Mouse (Mus musculus): Measurements from ENCODE around the gene Ksr1.
A peak's percentile ranks its signal among the peaks of the same experiment; 100 is the strongest.

Ksr1 gene

GRCm38 (mm10) chr11:79044798-79045197 lies 101.4 kb downstream of the Ksr1 start:
- DNase-seq (ENCODE audit: low spot score in 2 of 2) = no peak

GRCm38 (mm10) chr11:79041908-79042430 lies 104.2 kb downstream of the Ksr1 start:
- peak in 1 of 2 experiments; percentile 38 for DNase-seq (ENCODE audit: low spot score in 2 of 2)

- no peak for DNase-seq (ENCODE audit: low spot score in 2 of 2)
These were observed 106.7 kb downstream of the Ksr1 start for GRCm38 (mm10) chr11:79039488-79039887.

GRCm38 (mm10) chr11:79037555-79037954 lies 108.7 kb downstream of the Ksr1 start:
- DNase-seq (ENCODE audit: low spot score in 2 of 2) = no peak

GRCm38 (mm10) chr11:79036324-79036723 lies 109.9 kb downstream of the Ksr1 start:
- DNase-seq (ENCODE audit: low spot score in 2 of 2) = no peak

GRCm38 (mm10) chr11:79033636-79034035 lies 112.6 kb downstream of the Ksr1 start:
- DNase-seq (ENCODE audit: low spot score in 2 of 2) = no peak

GRCm38 (mm10) chr11:79033021-79033420 lies 113.2 kb downstream of the Ksr1 start:
- DNase-seq (ENCODE audit: low spot score in 2 of 2) = no peak

GRCm38 (mm10) chr11:79031452-79031746 lies 114.8 kb downstream of the Ksr1 start:
- no peak for DNase-seq (ENCODE audit: low spot score in 2 of 2)

GRCm38 (mm10) chr11:79030570-79031451 lies 115.4 kb downstream of the Ksr1 start:
- DNase-seq (ENCODE audit: low spot score in 2 of 2) = peak; percentile 85 to 91

GRCm38 (mm10) chr11:79023751-79024150 lies 122.5 kb downstream of the Ksr1 start:
- no peak for DNase-seq (ENCODE audit: low spot score in 2 of 2)

- DNase-seq (ENCODE audit: low spot score in 2 of 2) = peak in 1 of 2 experiments; percentile 76
These were observed 122.9 kb downstream of the Ksr1 start for GRCm38 (mm10) chr11:79023342-79023741.

- no peak for DNase-seq (ENCODE audit: low spot score in 2 of 2)
These were observed 123.4 kb downstream of the Ksr1 start for GRCm38 (mm10) chr11:79022836-79023235.

GRCm38 (mm10) chr11:79020535-79021045 lies 125.6 kb downstream of the Ksr1 start:
- DNase-seq (ENCODE audit: low spot score in 2 of 2) = no peak

GRCm38 (mm10) chr11:79019839-79020534 lies 126.2 kb downstream of the Ksr1 start:
- peak in 1 of 2 experiments; percentile 77 for DNase-seq (ENCODE audit: low spot score in 2 of 2)

GRCm38 (mm10) chr11:79018954-79019704 lies 127.1 kb downstream of the Ksr1 start:
- peak; percentile 76 to 90 for DNase-seq (ENCODE audit: low spot score in 2 of 2)

- DNase-seq (ENCODE audit: low spot score in 2 of 2) = peak in 1 of 2 experiments; percentile 57
These were observed 129.0 kb downstream of the Ksr1 start for GRCm38 (mm10) chr11:79017161-79017606.

GRCm38 (mm10) chr11:79016236-79016635 lies 130.0 kb downstream of the Ksr1 start:
- DNase-seq (ENCODE audit: low spot score in 2 of 2) = no peak

GRCm38 (mm10) chr11:79015660-79016215 lies 130.5 kb downstream of the Ksr1 start:
- DNase-seq (ENCODE audit: low spot score in 2 of 2) = no peak

- no peak for DNase-seq (ENCODE audit: low spot score in 2 of 2)
These were observed 131.4 kb downstream of the Ksr1 start for GRCm38 (mm10) chr11:79014602-79015325.

- no peak for DNase-seq (ENCODE audit: low spot score in 2 of 2)
These were observed 132.4 kb downstream of the Ksr1 start for GRCm38 (mm10) chr11:79013806-79014205.

- DNase-seq (ENCODE audit: low spot score in 2 of 2) = peak in 1 of 2 experiments; percentile 4
These were observed 133.2 kb downstream of the Ksr1 start for GRCm38 (mm10) chr11:79013056-79013455.
